Mouse (Mus musculus) cerebellum, postnatal 36 days (tissue): ENCODE measurements around the gene Ppp1r35.

Experiments used
- DNase-seq, 2 experiments: peaks; one replicate each; pipeline ENCODE4 v3.0.0; 2021 to 2022; ENCODE audit warnings: mixed read lengths in 2 of 2

Gene Ppp1r35

GRCm38 (mm10) chr5:137751988-137752387 lies 26.7 kb upstream of the Ppp1r35 start:
- DNase-seq = no peak

- DNase-seq = no peak
Observed at GRCm38 (mm10) chr5:137753111-137753832, 25.4 kb upstream of the Ppp1r35 start.

GRCm38 (mm10) chr5:137755425-137755824 lies 23.2 kb upstream of the Ppp1r35 start:
- DNase-seq = no peak

DNA sequence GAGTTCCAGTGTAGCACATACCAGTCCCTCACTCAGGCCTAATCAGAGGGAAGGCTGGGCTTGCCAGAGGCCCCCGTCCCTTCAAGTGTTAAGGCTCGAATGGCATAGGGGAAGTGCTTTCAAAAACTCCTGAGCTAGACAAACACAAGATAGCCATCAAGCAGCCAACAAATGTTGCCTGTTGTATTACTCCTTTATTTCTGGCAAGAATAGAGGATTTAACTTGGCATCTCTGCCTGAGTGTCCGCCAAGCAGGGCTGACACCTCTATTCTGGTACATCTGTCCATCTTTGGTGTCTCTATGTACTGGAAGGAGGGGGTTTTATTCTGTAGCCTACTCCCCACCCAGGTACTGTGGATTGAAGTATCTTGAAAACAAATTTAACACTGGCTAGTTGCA lies 22.5 kb upstream of the Ppp1r35 start:
- DNase-seq = no peak

DNA sequence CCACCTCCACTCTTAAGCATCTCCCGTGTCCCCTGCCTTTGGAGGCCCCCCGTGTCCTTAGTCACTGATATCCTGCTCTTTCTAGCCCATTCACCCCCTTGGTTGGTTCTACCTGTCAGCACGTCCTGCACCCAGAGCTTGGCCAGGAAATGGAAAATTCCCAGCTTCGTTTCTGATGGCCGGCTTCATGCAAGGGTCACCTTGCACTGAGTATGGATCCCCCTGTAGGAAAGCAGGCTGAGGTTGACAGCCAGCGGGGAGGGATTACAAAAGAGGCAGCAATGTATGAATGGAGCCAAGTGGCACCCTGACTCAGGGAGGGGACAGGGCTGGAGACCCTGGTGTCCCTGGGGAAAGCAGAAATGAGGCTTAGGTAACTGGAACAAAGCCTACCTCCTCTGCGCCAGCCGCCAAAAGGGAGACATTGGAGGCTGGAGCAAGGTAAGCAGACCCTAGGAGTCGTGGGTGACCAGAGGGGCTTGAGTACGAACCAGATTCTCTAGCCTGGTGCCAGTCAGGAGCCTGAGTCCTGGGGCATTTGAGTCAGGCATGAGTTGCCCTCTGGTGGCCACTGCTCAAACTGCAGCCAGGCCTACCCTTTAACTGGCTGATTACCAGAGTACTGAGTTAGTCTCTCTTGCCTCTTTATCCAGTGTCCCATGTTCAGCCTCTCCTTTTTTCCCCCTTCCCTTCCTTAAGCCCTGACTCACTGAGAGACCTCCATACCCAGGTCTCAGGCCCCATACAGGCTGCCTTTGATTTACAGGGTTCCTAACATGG lies 21.6 kb upstream of the Ppp1r35 start:
- DNase-seq = peak; percentile 90 to 94

DNA sequence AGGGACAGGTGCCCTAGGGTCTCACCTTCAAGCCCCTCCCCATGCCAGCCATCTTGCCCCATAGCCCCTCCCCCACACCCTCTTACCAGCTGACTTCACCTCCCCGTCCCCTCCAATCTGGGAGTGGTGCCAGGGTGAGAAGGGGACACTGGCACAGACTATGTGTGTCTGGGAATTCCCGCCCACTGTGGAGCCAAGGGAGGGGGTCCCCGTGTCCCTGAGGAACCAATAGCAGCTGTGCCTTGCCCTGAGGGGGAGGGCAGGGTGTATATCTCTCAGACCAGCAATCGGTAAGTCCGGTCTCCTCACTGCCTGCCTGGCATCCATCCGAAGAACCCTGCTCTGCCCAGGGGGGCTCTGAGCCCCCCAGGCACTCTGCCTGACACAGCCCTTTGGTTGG lies 20.8 kb upstream of the Ppp1r35 start:
- peak; percentile 39 to 61 for DNase-seq

DNA sequence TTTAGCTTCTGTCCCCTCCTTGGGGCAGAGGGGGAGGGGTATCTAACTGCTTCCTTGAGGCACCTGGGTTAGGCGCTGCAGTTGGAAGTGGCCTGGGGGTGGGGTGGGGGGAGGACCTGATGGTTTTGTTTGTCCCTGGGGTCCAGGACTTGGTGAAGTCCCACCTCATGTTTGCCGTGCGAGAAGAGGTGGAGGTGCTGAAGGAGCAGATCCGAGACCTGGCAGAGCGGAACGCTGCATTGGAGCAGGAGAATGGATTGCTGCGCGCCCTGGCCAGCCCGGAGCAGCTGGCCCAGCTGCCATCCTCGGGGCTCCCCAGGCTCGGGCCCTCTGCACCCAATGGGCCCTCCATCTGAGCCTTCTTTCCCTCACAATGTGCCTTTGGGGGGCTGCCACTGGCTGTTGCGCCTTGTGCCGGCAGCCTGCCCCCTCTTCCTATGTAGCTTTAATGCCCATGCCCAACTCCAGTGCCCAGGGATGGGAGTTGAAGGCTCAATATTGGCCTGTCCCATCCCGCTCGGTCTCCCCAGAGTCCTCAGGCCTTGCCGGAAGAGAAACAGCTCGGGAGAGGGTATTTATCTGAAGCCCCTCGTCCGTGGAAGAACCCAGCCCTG lies 19.6 kb upstream of the Ppp1r35 start:
- no peak for DNase-seq

GRCm38 (mm10) chr5:137759971-137760412 lies 18.7 kb upstream of the Ppp1r35 start:
- DNase-seq = peak; percentile 88

DNA sequence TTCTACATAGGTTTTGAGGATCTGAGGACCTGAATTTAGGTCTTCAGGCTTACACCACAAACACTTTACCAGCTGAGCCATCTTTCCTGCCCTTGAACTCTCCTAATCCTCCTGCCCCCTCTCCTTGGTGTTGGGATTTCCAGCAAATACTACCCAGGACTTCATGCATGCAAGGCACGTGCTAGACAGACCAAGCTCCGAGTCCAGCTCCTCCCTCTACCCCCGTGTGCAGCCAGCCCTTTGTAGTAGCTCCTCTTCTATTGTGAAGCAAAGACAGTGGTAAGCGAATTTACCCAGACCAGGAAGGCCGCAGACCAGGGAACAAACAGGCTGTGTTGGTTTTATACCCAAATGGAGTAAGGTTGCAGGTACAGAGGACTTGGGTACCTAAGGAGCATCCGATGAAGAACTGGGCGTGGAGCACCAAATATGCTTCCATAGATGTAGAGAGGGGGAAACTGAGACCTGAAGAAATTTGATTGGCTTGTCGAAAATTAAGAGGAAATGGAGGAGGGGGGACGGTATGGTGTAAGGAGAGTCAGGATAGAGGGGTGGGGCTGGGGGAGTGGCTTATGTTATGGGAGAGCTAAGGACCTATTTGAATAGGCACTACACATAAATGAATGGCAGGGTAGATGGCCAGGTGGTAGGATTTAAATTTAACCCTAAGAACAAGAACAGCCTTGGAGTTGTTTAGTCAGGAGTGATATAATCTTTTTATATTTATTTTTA lies 13.9 kb upstream of the Ppp1r35 start:
- no peak for DNase-seq

DNA sequence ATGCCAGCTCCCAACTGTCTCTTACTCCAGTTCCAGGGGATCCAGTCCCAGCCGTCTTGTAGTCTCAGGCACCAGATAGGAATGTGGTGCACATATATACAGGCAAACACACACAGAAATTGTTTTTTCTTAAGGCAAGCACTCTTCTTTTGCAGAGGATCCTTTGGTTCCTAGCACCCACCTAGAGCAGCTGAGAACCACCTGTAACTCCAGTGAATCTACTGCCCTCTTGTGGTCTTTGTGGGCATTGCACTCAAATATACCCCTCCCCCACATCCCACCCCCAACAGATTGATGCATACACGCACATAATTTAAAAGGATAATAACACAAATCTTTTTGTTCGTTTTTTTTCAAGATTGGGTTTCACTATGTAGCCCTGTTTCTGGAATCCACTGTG lies 12.4 kb upstream of the Ppp1r35 start:
- DNase-seq = no peak

- DNase-seq = no peak
Observed at GRCm38 (mm10) chr5:137768475-137768874, 10.2 kb upstream of the Ppp1r35 start.

DNA sequence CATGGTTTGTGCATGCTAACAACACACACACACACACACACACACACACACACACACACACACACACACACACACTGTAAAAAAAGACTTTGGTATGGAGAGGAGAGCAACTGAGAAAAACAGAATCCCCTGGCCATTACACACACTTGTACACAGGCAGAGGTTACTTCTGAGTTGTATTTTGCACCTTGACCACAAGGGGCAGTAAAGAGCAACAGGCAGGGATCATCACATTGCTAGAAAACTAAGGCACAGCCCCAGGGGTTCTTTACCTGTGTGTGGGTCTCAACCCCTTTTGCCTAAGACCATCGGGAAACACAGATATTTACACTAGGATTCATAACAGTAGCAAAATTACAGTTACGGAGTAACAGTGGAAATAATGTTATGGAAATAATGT lies 7.9 kb upstream of the Ppp1r35 start:
- DNase-seq = no peak

DNA sequence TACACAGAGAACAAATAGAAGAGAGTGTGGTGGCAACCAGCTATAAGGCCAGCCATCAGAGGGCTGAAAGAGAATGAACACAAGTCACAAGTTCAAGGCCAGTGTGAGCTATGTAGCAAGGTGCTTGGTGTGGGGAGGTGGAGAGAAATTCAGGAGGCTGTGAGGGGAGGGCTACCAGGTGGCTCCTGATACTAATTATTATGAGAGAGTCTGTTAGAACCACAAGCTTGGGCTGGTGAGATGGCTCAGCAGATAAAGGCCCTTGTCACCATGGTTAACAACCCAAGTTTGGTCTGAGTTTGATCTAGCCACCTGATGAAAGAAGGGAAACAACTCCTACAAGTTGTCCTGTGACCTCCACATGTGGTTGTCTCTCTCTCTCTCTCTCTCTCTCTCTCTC lies 5.9 kb upstream of the Ppp1r35 start:
- no peak for DNase-seq

- DNase-seq = no peak
Observed at GRCm38 (mm10) chr5:137775587-137776290, 2.9 kb upstream of the Ppp1r35 start.

DNA sequence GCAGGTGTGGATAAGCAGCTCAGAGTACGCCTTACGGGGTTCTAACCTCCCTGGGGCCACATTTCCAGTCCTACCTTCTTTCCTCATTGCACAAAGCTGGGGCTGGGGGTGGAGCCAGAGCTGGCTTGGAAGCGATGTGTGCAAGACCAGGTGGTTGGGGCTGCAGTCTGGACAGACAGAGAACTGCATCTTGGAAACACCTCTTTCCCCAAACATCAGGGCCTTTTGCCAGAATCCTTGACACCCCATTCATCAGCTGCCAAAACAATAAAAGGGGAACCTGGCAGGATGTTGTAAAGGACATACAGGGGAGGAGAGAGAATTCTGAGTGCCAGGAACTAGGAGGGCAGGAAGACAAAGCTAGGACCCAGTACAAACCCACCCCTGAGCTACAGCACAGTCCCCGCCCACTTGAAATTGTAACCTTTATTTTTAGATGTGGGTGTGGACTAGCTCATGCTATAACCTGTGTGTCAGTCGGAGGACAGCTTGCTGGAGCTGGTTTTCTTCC lies 2.2 kb upstream of the Ppp1r35 start:
- no peak for DNase-seq

DNA sequence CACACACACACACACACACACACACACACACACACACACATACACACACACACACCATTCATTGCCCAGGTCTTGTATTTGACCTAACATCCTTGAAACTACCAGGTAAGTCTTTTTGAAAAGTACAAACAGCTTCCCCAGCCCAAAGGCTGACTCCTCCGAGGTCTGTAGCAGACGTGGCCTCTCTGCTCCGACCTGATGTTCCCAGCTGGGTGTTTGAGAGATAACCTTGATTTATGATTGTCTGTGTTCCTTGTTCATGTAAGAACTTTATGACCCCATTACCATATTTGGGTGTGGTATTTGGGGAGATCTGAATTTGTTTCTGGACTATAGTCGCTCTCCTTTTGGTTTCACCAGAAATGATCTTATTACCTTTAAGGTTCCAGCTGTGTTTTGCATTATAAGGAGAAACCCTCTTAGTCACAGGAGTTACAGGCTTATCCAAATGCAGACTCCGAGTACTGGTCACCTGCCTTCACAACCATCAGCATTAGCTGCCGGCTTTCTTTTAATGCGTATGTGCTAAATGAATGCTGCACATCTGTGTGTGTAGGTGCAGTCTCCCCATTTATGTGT lies 1.3 kb upstream of the Ppp1r35 start:
- DNase-seq = no peak

- peak in 1 of 2 experiments; percentile 47 for DNase-seq
Observed at GRCm38 (mm10) chr5:137779053-137779933, 644 bp downstream of the Ppp1r35 start.

- no peak for DNase-seq
Observed at GRCm38 (mm10) chr5:137781661-137782060, 3.0 kb downstream of the Ppp1r35 start.

DNA sequence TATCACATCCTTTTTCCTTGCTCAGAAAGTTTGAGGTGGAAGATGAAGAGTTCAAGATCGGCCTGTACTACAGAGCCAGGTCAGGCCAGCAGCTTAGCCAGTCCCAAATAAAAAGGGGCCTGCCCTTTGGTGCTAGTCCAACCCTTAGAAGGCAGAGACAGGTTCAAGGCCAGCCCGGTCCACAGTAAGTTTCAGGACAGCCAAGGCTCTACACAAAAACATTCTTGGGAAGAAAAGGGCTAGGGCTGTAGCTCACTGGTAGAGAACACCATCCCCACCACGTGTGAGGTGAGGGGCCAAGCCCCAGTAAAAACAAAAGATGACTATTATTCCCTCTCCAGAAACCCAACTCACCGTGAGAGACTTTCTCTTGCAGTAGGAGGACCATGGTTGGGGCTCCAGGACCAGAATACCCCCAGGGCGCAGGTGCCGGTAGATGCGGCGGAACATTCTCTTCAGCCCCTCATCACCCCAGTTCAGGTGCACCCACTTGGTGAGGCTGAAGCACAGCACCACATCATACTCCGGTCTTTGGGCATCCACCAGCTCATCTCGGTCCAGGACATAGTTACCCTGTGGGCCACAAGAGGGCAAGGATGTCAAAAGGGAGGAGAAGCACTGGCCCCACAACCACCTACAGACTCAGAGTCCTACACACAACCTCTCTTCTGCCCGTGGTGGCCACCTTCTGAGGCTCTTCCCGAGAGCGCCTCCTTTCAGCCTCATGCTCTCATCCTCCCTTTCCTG lies 4.3 kb downstream of the Ppp1r35 start:
- DNase-seq = no peak
